Mouse (Mus musculus) E14TG2a.4 (cell line): ENCODE measurements around the gene Irf2.

ENCODE experiments used
- H3K27me3 ChIP-seq: 2 replicates; pipeline ENCODE4 v1.6.1; 2014; ENCODE audit warnings: low read length, control low read depth; ENCODE audit not compliant: insufficient read depth
- H3K36me3 ChIP-seq: 2 replicates; pipeline ENCODE4 v1.6.1; 2014; ENCODE audit warnings: low read length, control low read depth; ENCODE audit not compliant: insufficient read depth
- H3K4me1 ChIP-seq: replicated peaks from 2 replicates; pipeline ENCODE4 v1.6.1; 2014; ENCODE audit warnings: low read depth, low read length, control low read depth
- H3K4me3 ChIP-seq: replicated peaks from 2 replicates; pipeline ENCODE4 v1.5.1; 2014; ENCODE audit warnings: mild to moderate bottlenecking, low read length
- H3K9me3 ChIP-seq: 2 replicates; pipeline ENCODE4 v1.6.1; 2014; ENCODE audit warnings: low read length, control low read depth
- CTCF ChIP-seq: conservative IDR thresholded peaks from 2 replicates; pipeline ENCODE4 v1.5.1; 2014; ENCODE audit warnings: low read length
- NANOG ChIP-seq: IDR thresholded peaks from 2 replicates; pipeline ENCODE4 v1.6.1; 2014; ENCODE audit warnings: borderline replicate concordance, low read length, mixed read lengths
- POU5F1 ChIP-seq: IDR thresholded peaks from 2 replicates; pipeline ENCODE4 v1.6.1; 2014; ENCODE audit warnings: low read length, borderline replicate concordance

Irf2 gene

DNA sequence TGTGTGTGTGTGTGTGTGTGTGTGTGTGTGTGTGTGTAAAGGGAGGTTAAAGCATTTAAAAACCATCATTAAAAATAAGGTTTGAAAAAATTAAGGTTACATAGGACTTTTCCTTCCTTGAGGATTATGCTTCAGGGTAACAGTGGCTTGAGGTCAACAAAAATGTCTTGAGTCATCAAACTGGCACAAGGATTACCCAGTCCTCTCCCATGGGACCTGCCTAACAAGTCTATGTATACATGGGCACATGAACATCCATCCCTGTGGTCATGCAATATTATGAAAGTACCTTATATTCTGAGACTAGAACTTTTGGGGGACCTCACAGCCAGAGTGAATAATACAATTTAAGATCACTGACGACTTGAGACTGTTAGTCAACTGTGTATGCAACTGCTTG lies 125.9 kb downstream of the Irf2 start:
- Histone ChIP-seq H3K4me3 (no peak overlapping the region), H3K36me3 (no peaks in the 10 kb centered on the region), H3K4me1 (peaks cover 14% of the 10 kb centered on the region; the same call in 1 of the 2 replicates), H3K27me3 (no peaks in the 10 kb centered on the region), H3K9me3 (no peaks in the 10 kb centered on the region)
- TF ChIP-seq POU5F1, result no peak
- no peak for TF ChIP-seq NANOG
- TF ChIP-seq CTCF, result no peak

DNA sequence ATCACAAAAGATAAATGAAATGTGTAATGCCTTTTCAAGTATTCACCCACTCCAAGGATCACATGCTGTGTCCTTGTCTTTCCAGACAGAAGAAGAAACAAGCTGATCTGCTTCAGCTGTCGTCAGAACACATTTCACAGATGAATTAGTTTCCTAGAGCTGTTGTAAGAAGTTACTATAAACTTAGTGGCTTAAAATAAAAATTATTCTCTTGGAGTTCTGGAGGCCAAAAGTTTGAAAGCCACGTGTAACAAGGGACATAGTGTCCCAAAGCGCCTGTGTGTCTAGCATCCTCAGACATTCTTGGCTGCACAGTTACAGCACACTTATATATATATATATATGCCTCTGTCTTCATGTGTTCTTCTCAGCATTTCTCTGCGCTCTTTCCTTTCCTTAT lies 127.9 kb downstream of the Irf2 start:
- TF ChIP-seq CTCF, result no peak
- no peak for TF ChIP-seq NANOG
- TF ChIP-seq POU5F1, result no peak
- no peaks in the 10 kb centered on the region for H3K27me3 ChIP-seq
- peaks cover 14% of the 10 kb centered on the region; the same call in 1 of the 2 replicates for H3K4me1 ChIP-seq
- H3K4me3 ChIP-seq, result no peak overlapping the region
- no peaks in the 10 kb centered on the region for H3K9me3 ChIP-seq
- no peaks in the 10 kb centered on the region for H3K36me3 ChIP-seq

DNA sequence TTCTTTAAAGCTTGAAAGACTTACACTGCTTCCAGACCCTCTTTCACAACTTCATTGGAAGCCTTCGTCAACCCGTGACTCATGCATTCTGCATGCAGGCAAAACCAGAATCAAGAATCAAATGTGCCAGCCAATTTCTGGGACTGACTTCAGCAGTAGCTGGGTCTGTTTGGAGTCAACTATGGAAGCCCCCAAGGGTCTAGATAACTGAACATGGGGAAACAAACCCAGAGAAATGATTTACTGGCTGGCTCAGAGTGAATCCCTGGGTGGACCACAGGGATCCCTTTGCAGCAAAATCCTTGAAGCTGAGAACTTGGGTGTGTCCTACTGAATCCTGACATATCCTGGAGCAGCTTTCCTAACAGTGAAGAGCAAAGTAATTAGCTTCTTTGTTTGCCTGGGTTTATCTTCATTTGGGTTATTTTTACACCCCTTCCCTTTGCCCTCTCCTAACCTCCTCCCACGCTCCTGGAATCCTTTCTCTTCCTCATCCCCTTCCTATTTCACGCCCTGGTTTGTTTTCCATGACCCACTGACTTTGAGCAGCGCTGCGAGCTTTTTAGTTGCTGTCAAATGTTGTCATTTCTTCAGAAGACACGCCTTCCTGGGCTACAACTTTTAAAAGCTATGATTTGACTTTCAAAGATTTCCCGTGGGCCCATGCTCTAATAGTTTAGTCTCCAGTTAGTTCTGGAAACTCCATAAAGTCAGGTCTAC lies 129.0 kb downstream of the Irf2 start:
- Histone ChIP-seq H3K27me3 (no peaks in the 10 kb centered on the region), H3K4me1 (peaks cover 14% of the 10 kb centered on the region; the same call in 1 of the 2 replicates), H3K36me3 (no peaks in the 10 kb centered on the region), H3K4me3 (no peak overlapping the region), H3K9me3 (no peaks in the 10 kb centered on the region)
- TF ChIP-seq NANOG (no peak), CTCF (no peak), POU5F1 (no peak)

DNA sequence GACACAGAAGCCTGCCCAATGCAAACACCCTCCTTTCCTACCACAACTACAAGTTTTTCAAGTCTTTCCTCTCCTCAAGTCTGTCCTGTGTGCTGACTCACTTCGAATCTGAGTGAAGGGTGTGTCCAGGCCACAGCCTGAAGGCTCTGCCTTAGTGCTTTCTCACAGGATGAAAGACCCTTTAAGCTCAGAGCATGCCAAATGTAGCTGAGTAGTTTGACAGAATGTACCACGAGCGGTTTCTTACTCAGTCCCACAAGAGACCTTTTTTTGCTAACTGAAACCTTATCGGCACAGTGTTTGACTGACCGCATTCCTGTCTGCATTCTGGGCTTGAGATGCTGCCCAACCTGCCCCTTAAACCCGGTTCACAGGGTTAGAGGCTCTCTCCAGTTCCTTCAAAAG lies 130.0 kb downstream of the Irf2 start:
- TF ChIP-seq NANOG (no peak), POU5F1 (no peak), CTCF (no peak)
- H3K4me1 ChIP-seq, result peaks cover 14% of the 10 kb centered on the region; the same call in 1 of the 2 replicates
- H3K4me3 ChIP-seq, result no peak overlapping the region

DNA sequence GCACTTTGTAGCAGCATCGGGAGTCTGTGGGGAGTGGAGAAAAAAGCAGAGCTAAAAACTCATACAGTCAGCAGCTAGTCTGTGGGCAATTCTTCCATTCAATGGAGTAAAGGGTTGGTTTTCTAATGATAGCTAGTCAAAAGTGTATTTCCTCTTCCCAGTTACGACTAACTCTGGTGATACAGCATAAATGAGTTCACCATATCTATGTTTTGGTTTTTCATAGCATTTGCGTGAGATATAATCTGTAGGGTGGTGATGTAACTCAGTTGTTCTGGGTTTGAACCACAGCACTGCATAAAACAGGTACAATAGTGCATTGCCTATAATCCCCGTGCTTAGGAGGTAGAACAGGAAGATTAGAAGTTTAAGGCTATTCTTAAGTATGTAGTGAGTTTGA lies 131.6 kb downstream of the Irf2 start:
- Histone ChIP-seq H3K9me3 (no peaks in the 10 kb centered on the region), H3K4me3 (no peak overlapping the region), H3K27me3 (no peaks in the 10 kb centered on the region), H3K36me3 (no peaks in the 10 kb centered on the region), H3K4me1 (peaks cover 14% of the 10 kb centered on the region; the same call in 1 of the 2 replicates)
- no peak for TF ChIP-seq NANOG

More for the DNA sequence above, 130.0 kb downstream of the Irf2 start:
- no peaks in the 10 kb centered on the region for H3K27me3 ChIP-seq
- no peaks in the 10 kb centered on the region for H3K36me3 ChIP-seq
- H3K9me3 ChIP-seq, result no peaks in the 10 kb centered on the region

DNA sequence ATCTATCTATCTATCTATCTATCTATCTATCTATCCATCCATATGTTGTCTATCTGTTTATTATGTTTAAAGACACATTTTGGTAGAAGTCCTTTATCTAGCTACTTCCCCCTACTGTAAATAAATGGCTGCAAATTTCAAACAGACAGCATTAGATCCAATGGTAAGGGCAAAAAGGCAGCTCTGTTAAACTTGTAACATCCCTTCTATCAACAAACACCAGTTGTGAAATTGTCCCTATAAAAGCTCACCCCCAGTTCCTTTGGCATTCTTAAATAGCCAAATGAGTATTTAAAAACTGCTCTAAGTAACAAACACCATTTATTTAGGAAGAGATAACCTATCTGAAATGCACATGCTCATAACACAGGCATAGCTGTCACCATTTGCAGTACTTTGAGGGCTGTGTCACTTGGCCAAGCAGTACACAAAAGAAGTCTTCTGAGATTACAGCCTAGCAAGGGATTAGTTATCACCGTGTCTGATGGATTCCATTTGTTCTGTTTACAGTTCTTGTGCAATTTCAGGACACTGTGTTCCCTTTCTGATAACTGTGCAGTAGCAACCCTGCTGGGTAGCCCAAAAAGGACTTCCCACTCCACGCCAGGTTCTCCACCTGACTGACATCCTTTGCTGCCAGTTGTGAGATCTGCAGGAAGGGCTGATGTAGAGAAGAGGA lies 136.2 kb downstream of the Irf2 start:
- no peak overlapping the region for H3K4me3 ChIP-seq
- no peaks in the 10 kb centered on the region for H3K9me3 ChIP-seq
- H3K27me3 ChIP-seq, result no peaks in the 10 kb centered on the region
- TF ChIP-seq POU5F1, result no peak
- TF ChIP-seq CTCF, result no peak
- no peak for TF ChIP-seq NANOG
- H3K36me3 ChIP-seq, result no peaks in the 10 kb centered on the region
- no peaks in the 10 kb centered on the region for H3K4me1 ChIP-seq

DNA sequence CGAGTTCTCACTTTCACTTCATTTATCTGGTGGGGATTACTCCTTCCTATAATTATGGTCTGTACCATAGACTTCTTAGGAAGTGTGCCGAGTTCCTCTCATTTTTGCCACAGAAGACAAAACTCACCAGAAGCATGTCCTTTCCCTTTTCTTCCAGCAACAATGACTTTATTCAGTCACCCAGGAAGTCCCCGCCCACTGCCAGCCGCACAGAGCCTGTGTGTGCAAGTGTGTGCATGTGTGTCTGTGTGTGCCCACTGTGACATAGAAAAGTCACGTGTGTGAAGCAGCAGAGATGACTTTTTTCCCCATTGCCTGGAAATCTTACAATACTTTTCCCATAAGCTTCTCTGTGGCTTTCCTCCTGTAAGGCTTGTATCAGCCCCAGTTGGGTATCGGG lies 141.8 kb downstream of the Irf2 start:
- Histone ChIP-seq H3K4me3 (no peak overlapping the region), H3K9me3 (no peaks in the 10 kb centered on the region), H3K27me3 (no peaks in the 10 kb centered on the region), H3K4me1 (no peaks in the 10 kb centered on the region), H3K36me3 (no peaks in the 10 kb centered on the region)
- no peak for TF ChIP-seq POU5F1
- TF ChIP-seq NANOG, result no peak
- no peak for TF ChIP-seq CTCF

DNA sequence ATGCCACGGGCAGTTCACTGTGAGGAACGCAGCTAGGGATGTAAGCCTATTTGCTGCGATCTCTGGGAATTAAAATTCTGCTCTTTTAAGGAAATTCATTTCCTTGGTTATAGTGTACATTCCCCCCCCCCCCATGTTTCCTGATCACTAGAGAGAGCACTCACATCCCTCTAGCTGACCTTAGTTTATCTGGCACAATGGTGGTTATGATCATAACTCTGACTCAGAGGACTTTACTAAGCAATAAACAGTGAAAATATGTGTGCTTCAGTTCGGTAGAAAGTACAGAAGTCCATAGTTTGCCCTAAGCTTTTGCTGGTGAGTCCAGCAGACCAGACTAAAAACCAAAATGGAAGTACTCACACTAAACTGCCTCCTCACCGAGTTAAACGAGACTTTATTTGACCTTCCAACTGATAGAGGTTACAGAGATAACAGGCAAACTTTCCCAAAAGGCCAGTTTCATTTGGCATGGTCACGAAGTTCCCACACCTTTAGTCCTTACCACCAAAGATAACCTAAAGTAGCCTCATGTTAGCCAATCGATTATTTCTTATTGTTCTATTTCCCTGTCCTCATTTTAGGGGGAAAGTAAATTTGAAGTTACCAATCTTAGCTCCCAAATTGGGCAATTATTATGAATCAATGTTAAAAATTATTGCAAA lies 142.4 kb downstream of the Irf2 start:
- TF ChIP-seq POU5F1 (no peak), CTCF (no peak), NANOG (no peak)
- Histone ChIP-seq H3K4me3 (no peak overlapping the region), H3K36me3 (no peaks in the 10 kb centered on the region), H3K4me1 (no peaks in the 10 kb centered on the region), H3K27me3 (no peaks in the 10 kb centered on the region), H3K9me3 (no peaks in the 10 kb centered on the region)
